Mouse (Mus musculus) layer of hippocampus, adult 6 months (tissue): ENCODE data around the gene Slc31a2. TPM values are rescaled to one million over a fixed set of nuclear protein-coding genes. Genes with fewer than 3 reads are reported as not detected.

ENCODE experiments used
- long read RNA-seq, 2 experiments: library from polyadenylated mRNA; unstranded; transcript quantifications; one replicate each; pipeline ENCODE4 v2.0.0; 2019 to 2020
- polyA plus RNA-seq: library from polyadenylated mRNA; unstranded; fragments of <200 nt; fragmentation: Nextera tagmentation; gene quantifications from 2 replicates; pipeline ENCODE4 v1.2.3, GENCODE M21; 2021

Slc31a2 gene
- polyA plus RNA-seq = 7.0 and 7.4 TPM in 2 replicates
- long read RNA-seq, experiment 1, transcript Slc31a2-201 (4 exons, 1,820 nt) = major isoform, 14 of 17 reads
- long read RNA-seq, experiment 1, partial matches to known transcripts = 1 of 17 reads
- long read RNA-seq, experiment 1, other reads (novel, unspliced or antisense) = 2 of 17 reads
- long read RNA-seq, experiment 2, transcript Slc31a2-201 (4 exons, 1,820 nt) = major isoform, 48 of 55 reads
- long read RNA-seq, experiment 2, partial matches to known transcripts = 4 of 55 reads
- long read RNA-seq, experiment 2, other reads (novel, unspliced or antisense) = 3 of 55 reads

GRCm38 (mm10) chr4:62262276-62262675 lies at the start of gene Slc31a2:
Gene Slc31a2 (plus strand): TSS chr4:62262562.

GRCm38 (mm10) chr4:62230769-62231168 lies 31.6 kb upstream of the Slc31a2 start, which contains the start of gene Zfp37:
Gene Zfp37 (minus strand): TSS chr4:62231047.

Other genes starting within 250 kb of the Slc31a2 start
- not detected in 2 replicates for gene Mup20, start 208.4 kb upstream of the Slc31a2 start, polyA plus RNA-seq
- not detected in 2 replicates for gene Mup3, start 175.2 kb upstream of the Slc31a2 start, polyA plus RNA-seq
- not detected in 2 replicates for gene Mup21, start 111.7 kb upstream of the Slc31a2 start, polyA plus RNA-seq
- gene Zfp37, start 31.5 kb upstream of the Slc31a2 start, polyA plus RNA-seq = 13.7 and 14.5 TPM in 2 replicates
- gene Fkbp15, start 98.0 kb downstream of the Slc31a2 start, polyA plus RNA-seq = 11.2 and 12.4 TPM in 2 replicates
- gene Slc31a1, start 98.2 kb downstream of the Slc31a2 start, polyA plus RNA-seq = 11.3 and 28.8 TPM in 2 replicates
- gene Cdc26, start 146.1 kb downstream of the Slc31a2 start, polyA plus RNA-seq = 50.3 and 55.1 TPM in 2 replicates
- gene Prpf4, start 146.2 kb downstream of the Slc31a2 start, polyA plus RNA-seq = 4.0 and 4.3 TPM in 2 replicates
- not detected in 2 replicates for gene Rnf183, start 172.7 kb downstream of the Slc31a2 start, polyA plus RNA-seq
- gene Wdr31, start 208.3 kb downstream of the Slc31a2 start, polyA plus RNA-seq = 8.8 and 11.0 TPM in 2 replicates
- gene Bspry, start 217.5 kb downstream of the Slc31a2 start, polyA plus RNA-seq = 0.13 TPM in 1 of 2 replicates, not detected in the other
- gene Hdhd3, start 240.9 kb downstream of the Slc31a2 start, polyA plus RNA-seq = 15.1 and 18.3 TPM in 2 replicates